Comparison of ENCODE assay signal across 9 mouse cellular contexts in the genomic region with DNA sequence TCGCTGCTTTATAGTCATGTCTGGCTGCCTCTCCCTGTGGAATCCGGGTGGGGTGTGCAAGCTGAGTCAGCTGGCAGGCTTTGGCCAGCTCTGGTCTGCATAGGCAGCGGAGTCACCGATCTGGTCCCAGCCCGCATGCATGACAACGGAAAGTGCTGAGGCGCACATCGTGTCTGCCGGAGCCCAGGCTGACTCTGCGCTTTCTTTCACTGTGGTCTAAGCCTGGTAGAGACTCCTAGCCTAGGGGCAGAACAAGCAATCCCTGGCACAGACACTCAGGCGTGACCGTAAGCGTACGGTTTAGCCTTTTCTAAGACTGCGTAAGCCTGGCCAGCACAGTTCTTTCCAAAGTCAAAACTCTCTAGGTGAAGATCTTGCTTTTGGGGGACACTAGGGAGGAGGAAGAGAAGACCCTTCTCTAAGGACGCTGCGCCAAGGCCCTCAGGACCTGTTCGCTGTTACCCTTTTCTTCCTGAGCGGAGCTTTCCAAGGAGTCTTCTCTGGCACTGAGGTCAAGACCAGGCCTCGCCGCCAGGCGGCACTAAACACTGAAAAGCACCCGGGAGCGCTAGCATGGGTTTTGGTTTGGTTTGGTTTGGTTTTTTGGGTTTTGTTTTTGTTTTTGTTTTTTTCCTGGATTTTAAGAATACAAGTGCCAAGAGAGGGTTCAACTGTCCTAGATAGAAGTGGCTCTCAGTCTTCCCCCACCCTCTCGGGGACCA. TPM values are rescaled to one million over a fixed set of nuclear protein-coding genes. Genes with fewer than 3 reads are reported as not detected.
DNase-seq lines count a peak whose midpoint lies in the region; ATAC-seq and TF ChIP-seq lines count a peak whose summit lies in the region.
"Had no signal": no experiment of that assay in that cellular context is flagged by ENCODE, and none has a peak within 500 bp of the region (broad histone marks: within the 10 kb centered on the region; RNA-seq: fewer than 3 reads in every experiment).

A gene (minus strand): TSS at position 10 of the 722 bp plus-strand sequence.

- peaks cover 2% of the 10 kb centered on the region for H3K27me3 ChIP-seq in heart, adult 2 months (ENCODE audit: control insufficient read depth, insufficient read depth, low read length)
- H3K27me3 ChIP-seq in heart, embryonic 14.5 days (ENCODE audit: control insufficient read depth, insufficient read depth, low read length), result peaks cover 93% of the 10 kb centered on the region
- peaks cover 94% of the 10 kb centered on the region for H3K27me3 ChIP-seq in midbrain, embryonic 13.5 days

- H3K9me3 ChIP-seq in heart, embryonic 14.5 days (ENCODE audit: control insufficient read depth, low read length), result no peaks in the 10 kb centered on the region
- no peaks in the 10 kb centered on the region for H3K9me3 ChIP-seq in midbrain, embryonic 13.5 days

- intact Hi-C loops in heart, adult 2 months (cut with DNase I), result no loop called here

- peak; percentile 71 for TF ChIP-seq CTCF in heart, adult 2 months (IDR thresholded peaks at IDR 0.05)

- no peak for TF ChIP-seq EP300 in heart, adult 2 months (IDR thresholded peaks at IDR 0.05; ENCODE audit: insufficient read depth, low read depth, low read length)

- no peak within 1 kb of the TSS for H3K9ac ChIP-seq in heart, adult 2 months (ENCODE audit: low read depth, low read length)
- no peak within 1 kb of the TSS for H3K9ac ChIP-seq in heart, embryonic 14.5 days (ENCODE audit: low read length)
- no peak within 1 kb of the TSS; the same call in 1 of the 2 replicates for H3K9ac ChIP-seq in midbrain, embryonic 13.5 days (replicated peaks)

- 5% methylated on average over 25 of the region's 25 CpGs for WGBS in heart, adult 2 months
- WGBS in heart, embryonic 14.5 days, result 6% methylated on average over 25 of the region's 25 CpGs
- 2% methylated on average over 25 of the region's 25 CpGs for WGBS in midbrain, embryonic 13.5 days

- H3K27ac ChIP-seq in heart, adult 2 months, result no peak within 1 kb of the TSS
- no peak within 1 kb of the TSS for H3K27ac ChIP-seq in heart, embryonic 14.5 days (replicated peaks in 1 of 2; ENCODE audit: control insufficient read depth in 1 of 2, insufficient read depth in 1 of 2, low read depth in 2 of 2, low read length in 2 of 2)
- H3K27ac ChIP-seq in midbrain, embryonic 13.5 days, result no peak within 1 kb of the TSS

- no peaks in the 10 kb centered on the region for H3K36me3 ChIP-seq in heart, adult 2 months (ENCODE audit: control insufficient read depth, insufficient read depth, low read length)
- no peaks in the 10 kb centered on the region for H3K36me3 ChIP-seq in heart, embryonic 14.5 days (ENCODE audit: control insufficient read depth, insufficient read depth, low read length)
- H3K36me3 ChIP-seq in midbrain, embryonic 13.5 days, result no peaks in the 10 kb centered on the region

- peak within 1 kb of the TSS; percentile 7; the same call in 1 of the 2 replicates for H3K4me2 ChIP-seq in heart, embryonic 14.5 days (ENCODE audit: low read length)
- peak within 1 kb of the TSS; percentile 53 for H3K4me2 ChIP-seq in midbrain, embryonic 13.5 days (replicated peaks)

- ATAC-seq in heart, embryonic 14.5 days (ENCODE audit: insufficient number of reproducible peaks, insufficient read depth, low FRiP score, low read depth), result no peak
- peak; percentile 41 for ATAC-seq in midbrain, embryonic 13.5 days

- H3K79me2 ChIP-seq in heart, adult 2 months (replicated peaks; ENCODE audit: control insufficient read depth, insufficient read depth, low read length), result no peaks in the 10 kb centered on the region

- H3K4me1 ChIP-seq in heart, adult 2 months (ENCODE audit: control insufficient read depth, insufficient read depth, low read length), result no peaks in the 10 kb centered on the region
- peaks cover 0 to 3% of the 10 kb centered on the region in 2 experiments; a peak in 1 of 4 replicates for H3K4me1 ChIP-seq in heart, embryonic 14.5 days (ENCODE audit: control insufficient read depth in 2 of 2, insufficient read depth in 2 of 2, low read length in 2 of 2)
- H3K4me1 ChIP-seq in midbrain, embryonic 13.5 days (replicated peaks), result peaks cover 27% of the 10 kb centered on the region

- no peak within 1 kb of the TSS for H3K4me3 ChIP-seq in heart, adult 2 months
- H3K4me3 ChIP-seq in heart, embryonic 14.5 days (ENCODE audit: control insufficient read depth in 1 of 2, insufficient read depth in 1 of 2, low read depth in 1 of 2, low read length in 2 of 2), result no peak within 1 kb of the TSS
- peak within 1 kb of the TSS; percentile 32 for H3K4me3 ChIP-seq in midbrain, embryonic 13.5 days (replicated peaks)

- TF ChIP-seq POLR2A in heart, adult 2 months (IDR thresholded peaks at IDR 0.05; ENCODE audit: insufficient read depth, low read depth, low read length), result no peak

- DNase-seq in heart, adult 2 months, result no peak
- DNase-seq in heart, adult 8-10 months (ENCODE audit: low spot score), result no peak
- peak; percentile 86 for DNase-seq in ES-CJ7 (ENCODE audit: low read depth, low spot score)
- DNase-seq in cerebellum, postnatal 14 days, result peak; percentile 81 to 83
- DNase-seq in kidney, postnatal 14 days, result peak; percentile 52
- peak; percentile 63 for DNase-seq in thymus, postnatal 4 days

RNA-seq across cellular contexts. Expression of the gene that starts here (rescaled TPM):
- total RNA-seq in heart, adult 2 months (2021), result not detected
- 0.16 TPM in 1 of 2 replicates, not detected in the other for polyA plus RNA-seq in heart, adult 2 months (2012; rRNA removed)
- total RNA-seq in heart, adult 8-10 months (2022), result not detected
- not detected in 2 replicates for polyA plus RNA-seq in heart, embryonic 14.5 days (2014; fragmentation: Nextera tagmentation; extraction: Ambion mirVana)
- polyA plus RNA-seq in midbrain, embryonic 13.5 days (2015; fragmentation: Nextera tagmentation; extraction: Ambion mirVana), result 0.64 and 1.9 TPM in 2 replicates
- total RNA-seq: left cerebral cortex, postnatal 10 days had no signal

Comparison
In these comparisons a context has a peak if more than half of its experiments do, and no peak if none do; other contexts are left out.
1. DNase-seq: peak in ES-CJ7 (single experiment), cerebellum, postnatal 14 days (2 of 2), kidney, postnatal 14 days (single experiment) and thymus, postnatal 4 days (single experiment); none in heart, adult 2 months (0 of 2) and heart, adult 8-10 months (single experiment).